Mouse (Mus musculus) CD4-positive helper T cell, adult 2 months (primary cell): ENCODE measurements around the gene Slco4c1.

ENCODE experiments used
- DNase-seq: peaks from one replicate; pipeline ENCODE4 v3.0.0-alpha.2; 2012; ENCODE audit warnings: low read depth, missing footprints, low spot score

The Slco4c1 gene

GRCm38 (mm10) chr1:96871528-96872360 is at the start of gene Slco4c1:
Gene Slco4c1, minus strand, starts transcription at chr1:96872171.
- DNase-seq = peak; percentile 8

GRCm38 (mm10) chr1:96917333-96917732 is 45.4 kb upstream of the Slco4c1 start:
- no peak for DNase-seq

GRCm38 (mm10) chr1:96883788-96884187 is 11.8 kb upstream of the Slco4c1 start:
- DNase-seq = no peak

- no peak for DNase-seq
Measured at GRCm38 (mm10) chr1:96878572-96878971, 6.6 kb upstream of the Slco4c1 start.

GRCm38 (mm10) chr1:96876076-96876475 is 4.1 kb upstream of the Slco4c1 start:
- no peak for DNase-seq

- DNase-seq = no peak
Measured at GRCm38 (mm10) chr1:96874636-96875035, 2.7 kb upstream of the Slco4c1 start.

GRCm38 (mm10) chr1:96872361-96872693 is 356 bp upstream of the Slco4c1 start:
- no peak for DNase-seq

GRCm38 (mm10) chr1:96870764-96871307 is 1.1 kb downstream of the Slco4c1 start:
- no peak for DNase-seq

GRCm38 (mm10) chr1:96868722-96869121 is 3.2 kb downstream of the Slco4c1 start:
- DNase-seq = no peak

- no peak for DNase-seq
Measured at GRCm38 (mm10) chr1:96866002-96866401, 6.0 kb downstream of the Slco4c1 start.

- no peak for DNase-seq
Measured at GRCm38 (mm10) chr1:96864120-96864519, 7.9 kb downstream of the Slco4c1 start.

- DNase-seq = no peak
Measured at GRCm38 (mm10) chr1:96859995-96860684, 11.8 kb downstream of the Slco4c1 start.

- no peak for DNase-seq
Measured at GRCm38 (mm10) chr1:96853541-96853940, 18.4 kb downstream of the Slco4c1 start.

GRCm38 (mm10) chr1:96849101-96849500 is 22.9 kb downstream of the Slco4c1 start:
- DNase-seq = no peak

GRCm38 (mm10) chr1:96848606-96849005 is 23.4 kb downstream of the Slco4c1 start:
- DNase-seq = no peak

- no peak for DNase-seq
Measured at GRCm38 (mm10) chr1:96846727-96847126, 25.2 kb downstream of the Slco4c1 start.

- no peak for DNase-seq
Measured at GRCm38 (mm10) chr1:96805287-96805727, 66.7 kb downstream of the Slco4c1 start.

- DNase-seq = peak; percentile 9
Measured at GRCm38 (mm10) chr1:96801595-96801994, 70.4 kb downstream of the Slco4c1 start.

GRCm38 (mm10) chr1:96794690-96795089 is 77.3 kb downstream of the Slco4c1 start:
- DNase-seq = no peak

GRCm38 (mm10) chr1:96794290-96794689 is 77.7 kb downstream of the Slco4c1 start:
- DNase-seq = no peak

- DNase-seq = no peak
Measured at GRCm38 (mm10) chr1:96789268-96789667, 82.7 kb downstream of the Slco4c1 start.

- DNase-seq = no peak
Measured at GRCm38 (mm10) chr1:96774174-96774573, 97.8 kb downstream of the Slco4c1 start.

GRCm38 (mm10) chr1:96773712-96774111 is 98.3 kb downstream of the Slco4c1 start:
- no peak for DNase-seq
